In genomic region chr11:114231841-114232240, GRCm38 (mm10) we compare ENCODE assay signal across 12 mouse cellular contexts.
A peak's percentile ranks its signal among the peaks of the same experiment; 100 is the strongest.
DNase-seq lines count a peak whose midpoint lies in the region; ATAC-seq and TF ChIP-seq lines count a peak whose summit lies in the region.
"Had no signal": no experiment of that assay in that cellular context is flagged by ENCODE, and none has a peak within 500 bp of the region (broad histone marks: within the 10 kb centered on the region; RNA-seq: fewer than 3 reads in every experiment).

No protein-coding gene starts in this region.

- TF ChIP-seq POLR2A in brain, embryonic 14.5 days (IDR thresholded peaks at IDR 0.05; ENCODE audit: borderline replicate concordance, extremely low read depth, insufficient read depth, insufficient read length, poor library complexity, severe bottlenecking) = no peak

- peaks cover 20% of the 10 kb centered on the region for H3K4me1 ChIP-seq in limb, embryonic 10.5 days
- no peaks in the 10 kb centered on the region for H3K4me1 ChIP-seq in kidney, embryonic 16.5 days (ENCODE audit: insufficient read depth, low read length)
- H3K4me1 ChIP-seq: megakaryocyte, embryonic 14.5 days had no signal

- no peaks in the 10 kb centered on the region for H3K27me3 ChIP-seq in limb, embryonic 10.5 days (ENCODE audit: low read depth, poor library complexity, severe bottlenecking)
- no peaks in the 10 kb centered on the region for H3K27me3 ChIP-seq in kidney, embryonic 16.5 days (ENCODE audit: insufficient read depth, low read length)
- H3K27me3 ChIP-seq: limb, embryonic 15.5 days had no signal

- H3K36me3 ChIP-seq in limb, embryonic 10.5 days = no peaks in the 10 kb centered on the region
- no peaks in the 10 kb centered on the region for H3K36me3 ChIP-seq in kidney, embryonic 16.5 days (ENCODE audit: insufficient read depth, low read length)
- H3K36me3 ChIP-seq: limb, embryonic 15.5 days had no signal

- no peak overlapping the region for H3K27ac ChIP-seq in gastrocnemius, adult 2 months
- peak overlapping the region; percentile 53 for H3K27ac ChIP-seq in limb, embryonic 10.5 days
- H3K27ac ChIP-seq in kidney, embryonic 16.5 days (ENCODE audit: low read length) = no peak overlapping the region
- H3K27ac ChIP-seq: limb, embryonic 15.5 days had no signal

- intact Hi-C loops in gastrocnemius, adult 2 months (cut with DNase I) = no loop called here

- H3K4me3 ChIP-seq in gastrocnemius, adult 2 months = no peak overlapping the region
- no peak overlapping the region for H3K4me3 ChIP-seq in limb, embryonic 10.5 days
- no peak overlapping the region for H3K4me3 ChIP-seq in kidney, embryonic 16.5 days (ENCODE audit: low read length)
- H3K4me3 ChIP-seq: limb, embryonic 15.5 days; megakaryocyte, embryonic 14.5 days had no signal

- no peak overlapping the region for H3K9ac ChIP-seq in kidney, embryonic 16.5 days (replicated peaks; ENCODE audit: low read length)
- H3K9ac ChIP-seq: limb, embryonic 15.5 days had no signal

- H3K9me3 ChIP-seq in limb, embryonic 10.5 days (replicated peaks) = no peaks in the 10 kb centered on the region
- H3K9me3 ChIP-seq in kidney, embryonic 16.5 days (ENCODE audit: low read length) = peaks cover 3% of the 10 kb centered on the region
- H3K9me3 ChIP-seq: limb, embryonic 15.5 days had no signal

- peak; percentile 30 for DNase-seq in gastrocnemius, adult 2 months
- DNase-seq in gastrocnemius, adult 18-20 months (ENCODE audit: low spot score) = no peak
- peak; percentile 38 to 40 for DNase-seq in layer of hippocampus, postnatal 10 days (ENCODE audit: low spot score in 2 of 2)
- no peak for DNase-seq in layer of hippocampus, adult 9-10 months (ENCODE audit: low spot score)
- peak; percentile 35 for DNase-seq in brain, embryonic 14.5 days (ENCODE audit: low read depth)
- DNase-seq in limb, embryonic 10.5 days (ENCODE audit: low spot score) = no peak
- no peak for DNase-seq in retina, embryonic 14.5 days (ENCODE audit: low spot score)
- DNase-seq: adrenal gland, adult 2 months; retina, postnatal 1 day had no signal

- ATAC-seq in kidney, embryonic 16.5 days (ENCODE audit: low FRiP score, low TSS enrichment) = no peak

- TF ChIP-seq CTCF in gastrocnemius, adult 2 months (IDR thresholded peaks at IDR 0.05) = no peak
- no peak for TF ChIP-seq CTCF in brain, embryonic 14.5 days (IDR thresholded peaks at IDR 0.05; ENCODE audit: borderline replicate concordance, extremely low read depth, insufficient read depth, insufficient read length)

- H3K4me2 ChIP-seq in kidney, embryonic 16.5 days (replicated peaks; ENCODE audit: low read depth, low read length) = no peak overlapping the region
- H3K4me2 ChIP-seq: limb, embryonic 15.5 days had no signal

- WGBS in limb, embryonic 10.5 days = 82% methylated on average over 4 of the region's 4 CpGs
- 80% methylated on average over 4 of the region's 4 CpGs for WGBS in kidney, embryonic 16.5 days

Comparison
In these comparisons a context has a peak if more than half of its experiments do, and no peak if none do; other contexts are left out.
1. DNase-seq: peak in gastrocnemius, adult 2 months (single experiment), layer of hippocampus, postnatal 10 days (2 of 2) and brain, embryonic 14.5 days (single experiment); none in gastrocnemius, adult 18-20 months (single experiment), layer of hippocampus, adult 9-10 months (single experiment), limb, embryonic 10.5 days (single experiment) and retina, embryonic 14.5 days (single experiment).